Mouse (Mus musculus): ENCODE data around the gene Hsd17b12.

Gene Hsd17b12

GRCm38 (mm10) chr2:94066540-94067135 lies 91.1 kb downstream of the Hsd17b12 start:
- no peak for DNase-seq

- DNase-seq, result no peak
Measured at GRCm38 (mm10) chr2:94066120-94066519, 91.6 kb downstream of the Hsd17b12 start.

GRCm38 (mm10) chr2:94062791-94063190 lies 95.0 kb downstream of the Hsd17b12 start:
- DNase-seq, result no peak

- DNase-seq, result no peak
Measured at GRCm38 (mm10) chr2:94059459-94059858, 98.3 kb downstream of the Hsd17b12 start.

GRCm38 (mm10) chr2:94054813-94055212 lies 103.0 kb downstream of the Hsd17b12 start:
- peak; percentile 9 to 20 for DNase-seq

- DNase-seq, result no peak
Measured at GRCm38 (mm10) chr2:94051952-94052351, 105.8 kb downstream of the Hsd17b12 start.

GRCm38 (mm10) chr2:94050901-94051300 lies 106.9 kb downstream of the Hsd17b12 start:
- no peak for DNase-seq

GRCm38 (mm10) chr2:94049471-94050176 lies 108.1 kb downstream of the Hsd17b12 start:
- DNase-seq, result no peak

- DNase-seq, result no peak
Measured at GRCm38 (mm10) chr2:94048733-94049470, 108.9 kb downstream of the Hsd17b12 start.

GRCm38 (mm10) chr2:94048271-94048670 lies 109.5 kb downstream of the Hsd17b12 start:
- no peak for DNase-seq

GRCm38 (mm10) chr2:94045411-94046090 lies 112.2 kb downstream of the Hsd17b12 start:
- no peak for DNase-seq

GRCm38 (mm10) chr2:94044174-94044573 lies 113.6 kb downstream of the Hsd17b12 start:
- no peak for DNase-seq

GRCm38 (mm10) chr2:94043662-94044061 lies 114.1 kb downstream of the Hsd17b12 start:
- no peak for DNase-seq

GRCm38 (mm10) chr2:94042461-94042860 lies 115.3 kb downstream of the Hsd17b12 start:
- no peak for DNase-seq

- no peak for DNase-seq
Measured at GRCm38 (mm10) chr2:94040391-94041125, 117.2 kb downstream of the Hsd17b12 start.

GRCm38 (mm10) chr2:94035428-94036331 lies 122.1 kb downstream of the Hsd17b12 start:
- DNase-seq, result peak; percentile 63 to 67

GRCm38 (mm10) chr2:94030602-94031001 lies 127.2 kb downstream of the Hsd17b12 start:
- DNase-seq, result no peak

GRCm38 (mm10) chr2:94024637-94025036 lies 133.1 kb downstream of the Hsd17b12 start:
- no peak for DNase-seq

- DNase-seq, result peak; percentile 96 to 97
Measured at GRCm38 (mm10) chr2:94010335-94011291, 147.2 kb downstream of the Hsd17b12 start, which contains the start of gene Alkbh3. Alkbh3 (minus strand) TSS chr2:94010807.

- DNase-seq, result peak; percentile 86 to 87
Measured at GRCm38 (mm10) chr2:94002331-94002730, 155.4 kb downstream of the Hsd17b12 start.

Data from B cell, adult 2 months (primary cell).